Mouse (Mus musculus): ENCODE data around the gene Comp. TPM values are rescaled to one million over a fixed set of nuclear protein-coding genes. Genes with fewer than 3 reads are reported as not detected.

Gene Comp
- total RNA-seq, 1 experiment = 1.2 TPM

- no peak overlapping the region for H3K27ac ChIP-seq (ENCODE audit: insufficient read depth, low read depth, low read length, poor library complexity, severe bottlenecking)
- no peak overlapping the region for H3K4me3 ChIP-seq (ENCODE audit: insufficient read depth in 1 of 2, low read depth in 1 of 2, low read length in 2 of 2, poor library complexity in 1 of 2, severe bottlenecking in 1 of 2)
- H3K4me1 ChIP-seq (ENCODE audit: control insufficient read depth in 2 of 2, insufficient read depth in 2 of 2, low read length in 2 of 2, poor library complexity in 1 of 2) = peaks cover 2 to 14% of the 10 kb centered on the region in 2 experiments; a peak in 2 of 4 replicates
- H3K36me3 ChIP-seq (ENCODE audit: control insufficient read depth, insufficient read depth, low read length, poor library complexity, severe bottlenecking) = peaks cover 61% of the 10 kb centered on the region
- H3K9ac ChIP-seq (ENCODE audit: insufficient read depth, low read depth, low read length, poor library complexity, severe bottlenecking) = no peak overlapping the region
- H3K9me3 ChIP-seq (ENCODE audit: control insufficient read depth, insufficient read depth, low read depth, low read length) = no peaks in the 10 kb centered on the region
- no peak for DNase-seq (ENCODE audit: low read depth, low spot score)
- in situ Hi-C loops (cut with MboI; ENCODE audit: low sequenced_read_pairs in 2 of 2, unreplicated experiment in 2 of 2) = no loop called here
- TF ChIP-seq CHD2 (IDR thresholded peaks at IDR 0.05; ENCODE audit: low read depth, low read length) (no peak), ZNF384 (IDR thresholded peaks at IDR 0.05; ENCODE audit: low read depth, low read length) (no peak), HCFC1 (IDR thresholded peaks at IDR 0.05; ENCODE audit: borderline replicate concordance, insufficient read depth, low read length) (no peak), ZC3H11A (IDR thresholded peaks at IDR 0.05; ENCODE audit: borderline replicate concordance, low read depth, low read length) (no peak), MAFK (IDR thresholded peaks at IDR 0.05; ENCODE audit: insufficient read depth, low read depth, low read length) (no peak)
Observed at GRCm38 (mm10) chr8:70332878-70333202, 40.5 kb upstream of the Comp start.

DNA sequence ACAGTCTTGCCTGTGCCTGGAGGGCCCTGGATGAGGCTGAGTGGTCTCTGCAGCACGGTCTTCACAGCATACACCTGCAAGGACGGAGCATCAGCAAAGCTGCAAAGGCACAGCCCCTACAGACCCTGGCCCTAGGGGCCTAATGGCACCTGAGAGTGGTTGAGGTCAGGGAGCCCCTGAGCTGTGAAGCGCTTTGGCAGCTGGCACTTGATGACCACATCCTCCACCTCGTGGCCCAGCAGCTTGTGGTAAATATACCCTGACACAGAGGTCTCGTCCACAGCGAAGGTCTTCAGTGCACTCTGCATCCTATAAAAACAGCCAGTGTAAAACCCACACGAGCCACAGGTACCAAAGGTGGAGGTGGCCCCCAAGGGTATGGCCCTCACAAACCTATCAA lies 34.4 kb upstream of the Comp start:
- Histone ChIP-seq H3K27ac (ENCODE audit: insufficient read depth, low read depth, low read length, poor library complexity, severe bottlenecking) (no peak overlapping the region), H3K4me3 (ENCODE audit: insufficient read depth in 1 of 2, low read depth in 1 of 2, low read length in 2 of 2, poor library complexity in 1 of 2, severe bottlenecking in 1 of 2) (no peak overlapping the region), H3K36me3 (ENCODE audit: control insufficient read depth, insufficient read depth, low read length, poor library complexity, severe bottlenecking) (peaks cover 93% of the 10 kb centered on the region), H3K9ac (ENCODE audit: insufficient read depth, low read depth, low read length, poor library complexity, severe bottlenecking) (no peak overlapping the region), H3K4me1 (ENCODE audit: control insufficient read depth in 2 of 2, insufficient read depth in 2 of 2, low read length in 2 of 2, poor library complexity in 1 of 2) (0 out of 4 replicates have a peak, but pooled peaks cover 0 to under 1% of the 10 kb centered on the region in 2 experiments), H3K9me3 (ENCODE audit: control insufficient read depth, insufficient read depth, low read depth, low read length) (no peaks in the 10 kb centered on the region)
- in situ Hi-C loops (cut with MboI; ENCODE audit: low sequenced_read_pairs in 2 of 2, unreplicated experiment in 2 of 2) = no loop called here
- TF ChIP-seq MAFK (IDR thresholded peaks at IDR 0.05; ENCODE audit: insufficient read depth, low read depth, low read length) (no peak), ZNF384 (IDR thresholded peaks at IDR 0.05; ENCODE audit: low read depth, low read length) (no peak)
- DNase-seq (ENCODE audit: low read depth, low spot score) = no peak

DNA sequence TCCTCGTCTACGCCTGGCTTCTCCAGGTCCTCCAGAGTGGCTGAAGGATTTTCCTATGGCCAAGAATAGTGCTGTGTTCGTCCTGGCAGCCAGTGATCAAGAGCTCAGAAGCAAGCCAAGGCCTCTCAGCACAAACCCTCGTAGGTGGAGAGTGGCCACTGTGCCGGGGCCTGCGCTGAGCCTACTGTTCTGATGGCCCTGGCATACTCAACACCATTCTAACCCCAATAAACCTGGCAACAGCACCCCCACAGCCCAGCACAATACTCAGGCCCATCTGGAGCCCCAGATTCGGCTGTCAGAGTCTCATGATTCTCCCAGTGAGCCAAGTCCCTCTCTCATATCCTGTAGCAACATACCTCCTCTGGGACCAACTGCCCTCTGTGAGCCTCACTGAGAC lies 32.7 kb upstream of the Comp start:
- no peak overlapping the region for H3K9ac ChIP-seq (ENCODE audit: insufficient read depth, low read depth, low read length, poor library complexity, severe bottlenecking)
- no peak for TF ChIP-seq CHD2 (IDR thresholded peaks at IDR 0.05; ENCODE audit: low read depth, low read length)
- no peak for TF ChIP-seq ZC3H11A (IDR thresholded peaks at IDR 0.05; ENCODE audit: borderline replicate concordance, low read depth, low read length)
- no peak for TF ChIP-seq MAFK (IDR thresholded peaks at IDR 0.05; ENCODE audit: insufficient read depth, low read depth, low read length)
- TF ChIP-seq ZNF384 (IDR thresholded peaks at IDR 0.05; ENCODE audit: low read depth, low read length) = no peak
- TF ChIP-seq HCFC1 (IDR thresholded peaks at IDR 0.05; ENCODE audit: borderline replicate concordance, insufficient read depth, low read length) = no peak
- H3K27ac ChIP-seq (ENCODE audit: insufficient read depth, low read depth, low read length, poor library complexity, severe bottlenecking) = no peak overlapping the region
- H3K36me3 ChIP-seq (ENCODE audit: control insufficient read depth, insufficient read depth, low read length, poor library complexity, severe bottlenecking) = peaks cover 84% of the 10 kb centered on the region
- in situ Hi-C loops (cut with MboI; ENCODE audit: low sequenced_read_pairs in 2 of 2, unreplicated experiment in 2 of 2) = no loop called here
- 0 out of 4 replicates have a peak, but pooled peaks cover 0 to 2% of the 10 kb centered on the region in 2 experiments for H3K4me1 ChIP-seq (ENCODE audit: control insufficient read depth in 2 of 2, insufficient read depth in 2 of 2, low read length in 2 of 2, poor library complexity in 1 of 2)
- no peak overlapping the region for H3K4me3 ChIP-seq (ENCODE audit: insufficient read depth in 1 of 2, low read depth in 1 of 2, low read length in 2 of 2, poor library complexity in 1 of 2, severe bottlenecking in 1 of 2)
- H3K9me3 ChIP-seq (ENCODE audit: control insufficient read depth, insufficient read depth, low read depth, low read length) = no peaks in the 10 kb centered on the region
- DNase-seq (ENCODE audit: low read depth, low spot score) = no peak

GRCm38 (mm10) chr8:70342007-70342406 lies 31.4 kb upstream of the Comp start:
- no peak for DNase-seq (ENCODE audit: low read depth, low spot score)
- H3K27ac ChIP-seq (ENCODE audit: insufficient read depth, low read depth, low read length, poor library complexity, severe bottlenecking) = no peak overlapping the region; the same call in 1 of the 2 replicates
- no peak overlapping the region for H3K9ac ChIP-seq (ENCODE audit: insufficient read depth, low read depth, low read length, poor library complexity, severe bottlenecking)
- TF ChIP-seq MAFK (IDR thresholded peaks at IDR 0.05; ENCODE audit: insufficient read depth, low read depth, low read length) (no peak), HCFC1 (IDR thresholded peaks at IDR 0.05; ENCODE audit: borderline replicate concordance, insufficient read depth, low read length) (no peak), ZNF384 (IDR thresholded peaks at IDR 0.05; ENCODE audit: low read depth, low read length) (no peak), ZC3H11A (IDR thresholded peaks at IDR 0.05; ENCODE audit: borderline replicate concordance, low read depth, low read length) (no peak), CHD2 (IDR thresholded peaks at IDR 0.05; ENCODE audit: low read depth, low read length) (no peak)
- no peak overlapping the region for H3K4me3 ChIP-seq (ENCODE audit: insufficient read depth in 1 of 2, low read depth in 1 of 2, low read length in 2 of 2, poor library complexity in 1 of 2, severe bottlenecking in 1 of 2)
- H3K36me3 ChIP-seq (ENCODE audit: control insufficient read depth, insufficient read depth, low read length, poor library complexity, severe bottlenecking) = peaks cover 78% of the 10 kb centered on the region
- H3K9me3 ChIP-seq (ENCODE audit: control insufficient read depth, insufficient read depth, low read depth, low read length) = no peaks in the 10 kb centered on the region
- H3K4me1 ChIP-seq (ENCODE audit: control insufficient read depth in 2 of 2, insufficient read depth in 2 of 2, low read length in 2 of 2, poor library complexity in 1 of 2) = peaks cover 0 to 5% of the 10 kb centered on the region in 2 experiments; a peak in 1 of 4 replicates
- in situ Hi-C loops (cut with MboI; ENCODE audit: low sequenced_read_pairs in 2 of 2, unreplicated experiment in 2 of 2) = no loop called here

GRCm38 (mm10) chr8:70343076-70343475 lies 30.3 kb upstream of the Comp start:
- Histone ChIP-seq H3K27ac (ENCODE audit: insufficient read depth, low read depth, low read length, poor library complexity, severe bottlenecking) (no peak overlapping the region), H3K4me1 (ENCODE audit: control insufficient read depth in 2 of 2, insufficient read depth in 2 of 2, low read length in 2 of 2, poor library complexity in 1 of 2) (peaks cover 0 to 9% of the 10 kb centered on the region in 2 experiments; a peak in 1 of 4 replicates), H3K9ac (ENCODE audit: insufficient read depth, low read depth, low read length, poor library complexity, severe bottlenecking) (no peak overlapping the region), H3K4me3 (ENCODE audit: insufficient read depth in 1 of 2, low read depth in 1 of 2, low read length in 2 of 2, poor library complexity in 1 of 2, severe bottlenecking in 1 of 2) (no peak overlapping the region), H3K36me3 (ENCODE audit: control insufficient read depth, insufficient read depth, low read length, poor library complexity, severe bottlenecking) (peaks cover 72% of the 10 kb centered on the region), H3K9me3 (ENCODE audit: control insufficient read depth, insufficient read depth, low read depth, low read length) (no peaks in the 10 kb centered on the region)
- in situ Hi-C loops (cut with MboI; ENCODE audit: low sequenced_read_pairs in 2 of 2, unreplicated experiment in 2 of 2) = no loop called here
- no peak for TF ChIP-seq MAFK (IDR thresholded peaks at IDR 0.05; ENCODE audit: insufficient read depth, low read depth, low read length)
- TF ChIP-seq HCFC1 (IDR thresholded peaks at IDR 0.05; ENCODE audit: borderline replicate concordance, insufficient read depth, low read length) = no peak
- no peak for TF ChIP-seq CHD2 (IDR thresholded peaks at IDR 0.05; ENCODE audit: low read depth, low read length)
- no peak for TF ChIP-seq ZC3H11A (IDR thresholded peaks at IDR 0.05; ENCODE audit: borderline replicate concordance, low read depth, low read length)
- TF ChIP-seq ZNF384 (IDR thresholded peaks at IDR 0.05; ENCODE audit: low read depth, low read length) = no peak
- no peak for DNase-seq (ENCODE audit: low read depth, low spot score)
